12 mouse cellular contexts compared by ENCODE assay signal in genomic region chrX:56683521-56683920, GRCm38 (mm10). TPM values are rescaled to one million over a fixed set of nuclear protein-coding genes. Genes with fewer than 3 reads are reported as not detected.
DNase-seq lines count a peak whose midpoint lies in the region.
"Had no signal": no experiment of that assay in that cellular context is flagged by ENCODE, and none has a peak within 500 bp of the region (broad histone marks: within the 10 kb centered on the region; RNA-seq: fewer than 3 reads in every experiment).

No protein-coding gene starts in this region.

- DNase-seq in heart, adult 18-20 months, result peak; percentile 36 to 49
- DNase-seq in heart, adult 8-10 months (ENCODE audit: low spot score), result no peak
- DNase-seq in layer of hippocampus, adult 9-11 months, result peak; percentile 5
- DNase-seq in layer of hippocampus, postnatal 36 days, result no peak
- DNase-seq in adipocyte (ENCODE audit: low spot score), result peak; percentile 16
- DNase-seq in heart, postnatal 14 days, result peak; percentile 25 to 42
- no peak for DNase-seq in thymus, postnatal 10 days (ENCODE audit: low spot score in 2 of 2)
- DNase-seq in adrenal gland, postnatal 25 days, result no peak
- DNase-seq: B cell, adult 2 months; cerebellum, adult 11-12 months; liver; thymus, postnatal 4 days had no signal

- intact Hi-C loops in heart, postnatal 14 days (cut with DNase I), result no loop called here

RNA-seq across cellular contexts. Expression of gene Fhl1, which starts 48.1 kb away (rescaled TPM):
- total RNA-seq in heart, adult 18-20 months (2021), result 100 to 1,000 TPM; 118 to 138 TPM
- total RNA-seq in heart, adult 8-10 months (2022), result 100 to 1,000 TPM; 107 to 153 (median 139) TPM
- 10 to 100 TPM; 78.4 to 87.0 TPM for total RNA-seq in layer of hippocampus, postnatal 36 days (2021)
- 100 to 1,000 TPM in 1 of 2 experiments, 10 to 100 TPM in 1; 98.3 to 107 TPM for total RNA-seq in heart, postnatal 14 days (2021)
- total RNA-seq in adrenal gland, postnatal 25 days (2021), result 27.7 and 30.6 TPM in 2 replicates

Comparison
In these comparisons a context has a peak if more than half of its experiments do, and no peak if none do; other contexts are left out.
1. DNase-seq: peak in heart, adult 18-20 months (2 of 2), layer of hippocampus, adult 9-11 months (single experiment), adipocyte (single experiment) and heart, postnatal 14 days (2 of 2); none in heart, adult 8-10 months (single experiment), layer of hippocampus, postnatal 36 days (0 of 2), thymus, postnatal 10 days (0 of 2) and adrenal gland, postnatal 25 days (single experiment).